Mouse (Mus musculus) c-Kit-positive CD71-negative TER-119-negative erythroid progenitor cells, embryonic 14.5 days (primary cell): Measurements from ENCODE around the gene Gm28041.
"Not testable (repeated sequence)": the region's sequence is repeated elsewhere in the genome, so short reads cannot be mapped to it uniquely, and the experiment has no call there.

ENCODE experiments used
- DNase-seq: peaks from one replicate; pipeline ENCODE4 v3.0.0-alpha.2; 2013; ENCODE audit warnings: low read depth

Gene Gm28041

GRCm38 (mm10) chr13:67375050-67375911, at the start of gene Gm28041, which contains the start of gene Zfp456:
Gene Gm28041 (minus strand): TSS chr13:67375733.
Gene Zfp456 (minus strand): TSS chr13:67375810.
- peak; percentile 74 for DNase-seq

- DNase-seq: not testable (repeated sequence)
These were observed 47.0 kb upstream of the Gm28041 start for GRCm38 (mm10) chr13:67422532-67422931.

GRCm38 (mm10) chr13:67421207-67421857, 45.8 kb upstream of the Gm28041 start, which contains the start of gene Zfp459:
Gene Zfp459 (minus strand): TSS chr13:67421418.
- DNase-seq: peak; percentile 40

GRCm38 (mm10) chr13:67420558-67421206, 45.1 kb upstream of the Gm28041 start:
- no peak for DNase-seq

- DNase-seq: no peak
These were observed 41.3 kb upstream of the Gm28041 start for GRCm38 (mm10) chr13:67416811-67417210.

- no peak for DNase-seq
These were observed 40.2 kb upstream of the Gm28041 start for GRCm38 (mm10) chr13:67415759-67416158.

- not testable (repeated sequence) for DNase-seq
These were observed 38.1 kb upstream of the Gm28041 start for GRCm38 (mm10) chr13:67413634-67414033.

GRCm38 (mm10) chr13:67399183-67399903, 23.8 kb upstream of the Gm28041 start, which contains the start of gene Zfp429:
Gene Zfp429 (minus strand): TSS chr13:67399819.
- peak; percentile 59 for DNase-seq

GRCm38 (mm10) chr13:67376255-67376654, 722 bp upstream of the Gm28041 start:
- not testable (repeated sequence) for DNase-seq

GRCm38 (mm10) chr13:67360131-67360744, 15.3 kb downstream of the Gm28041 start, which contains the start of the genes Gm28044 and Zfp953:
Gene Gm28044 (minus strand): TSS chr13:67360536.
Gene Zfp953 (minus strand): TSS chr13:67360605.
- peak; percentile 83 for DNase-seq

- DNase-seq: no peak
These were observed 23.7 kb downstream of the Gm28041 start for GRCm38 (mm10) chr13:67351854-67352253.

- no peak for DNase-seq
These were observed 32.1 kb downstream of the Gm28041 start for GRCm38 (mm10) chr13:67343422-67343821.

GRCm38 (mm10) chr13:67332877-67333276, 42.7 kb downstream of the Gm28041 start:
- no peak for DNase-seq

- peak; percentile 79 for DNase-seq
These were observed 43.4 kb downstream of the Gm28041 start, which contains the start of gene Zfp595 for GRCm38 (mm10) chr13:67332019-67332724. Gene Zfp595 (minus strand): TSS chr13:67332570.

GRCm38 (mm10) chr13:67306718-67307117, 68.8 kb downstream of the Gm28041 start:
- no peak for DNase-seq

- peak; percentile 87 for DNase-seq
These were observed 69.5 kb downstream of the Gm28041 start, which contains the start of gene Zfp457 for GRCm38 (mm10) chr13:67305822-67306672. Gene Zfp457 (minus strand): TSS chr13:67306485.
